Mouse (Mus musculus) adrenal gland, postnatal 4 days (tissue): ENCODE results near the gene Ap1b1. TPM values are rescaled to one million over a fixed set of nuclear protein-coding genes. Genes with fewer than 3 reads are reported as not detected.
A peak's percentile ranks its signal among the peaks of the same experiment; 100 is the strongest.

ENCODE experiments used
- DNase-seq, 2 experiments: peaks; one replicate each; pipeline ENCODE4 v3.0.0; 2021 to 2022; ENCODE audit warnings: low spot score in 2 of 2, mixed read lengths in 2 of 2
- long read RNA-seq, 2 experiments: library from polyadenylated mRNA; stranded (forward); transcript quantifications; one replicate each; pipeline ENCODE4 v2.0.0; 2021
- total RNA-seq, 2 experiments: library from RNA; stranded (reverse); gene quantifications; 2 replicates each; pipeline ENCODE4 v1.2.3; 2021

The Ap1b1 gene
- total RNA-seq = 10 to 100 TPM; 69.9 to 78.3 TPM
- long read RNA-seq, experiment 1, full-length matches to known transcripts = 16 of 33 reads
- long read RNA-seq, experiment 1, partial matches to known transcripts = 15 of 33 reads
- long read RNA-seq, experiment 1, other reads (novel, unspliced or antisense) = 2 of 33 reads
- long read RNA-seq, experiment 2, full-length matches to known transcripts = 19 of 74 reads
- long read RNA-seq, experiment 2, partial matches to known transcripts = 49 of 74 reads
- long read RNA-seq, experiment 2, other reads (novel, unspliced or antisense) = 6 of 74 reads

DNA sequence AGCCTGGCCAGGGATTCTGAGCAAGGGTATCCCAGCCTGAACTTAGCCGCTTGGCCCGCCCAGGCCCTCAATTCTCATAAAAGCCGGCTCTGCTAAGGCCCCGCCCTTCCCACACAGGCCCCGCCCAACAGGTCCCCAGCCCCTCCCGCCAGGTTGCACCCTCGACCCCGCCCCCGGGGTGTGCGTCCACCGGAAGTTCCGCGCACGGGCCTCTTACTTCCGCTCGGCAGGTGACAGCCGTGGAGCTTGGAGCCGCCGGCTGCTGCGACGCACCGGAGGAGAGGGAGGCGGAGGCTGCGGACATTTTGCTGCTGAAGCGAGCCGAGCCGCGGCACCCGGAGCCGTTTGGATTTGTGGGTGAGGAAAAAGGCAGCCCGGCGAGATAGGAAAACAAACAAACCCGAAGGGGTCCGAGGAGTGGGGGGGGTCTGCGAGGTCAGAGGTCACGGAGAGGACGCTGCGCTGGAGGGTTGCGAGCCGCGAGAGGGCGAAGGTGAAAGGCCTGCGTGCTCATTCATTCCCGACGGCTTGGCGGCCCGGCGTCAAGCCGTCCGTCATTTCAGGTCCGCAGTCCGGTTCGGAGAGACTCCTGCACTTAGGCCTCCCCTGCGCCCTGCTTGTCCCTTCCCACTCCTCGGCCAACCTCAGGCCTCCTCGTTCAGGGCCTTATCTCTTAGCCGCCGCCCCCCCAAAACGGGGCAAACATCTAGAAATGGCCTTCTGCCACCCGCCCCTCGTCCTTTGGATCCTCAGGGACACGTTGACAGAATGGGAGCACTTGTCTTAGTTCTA is at the start of gene Ap1b1:
Ap1b1 (plus strand) TSS at position 130 of the 792 bp plus-strand sequence.
- peak; percentile 84 to 90 for DNase-seq

DNA sequence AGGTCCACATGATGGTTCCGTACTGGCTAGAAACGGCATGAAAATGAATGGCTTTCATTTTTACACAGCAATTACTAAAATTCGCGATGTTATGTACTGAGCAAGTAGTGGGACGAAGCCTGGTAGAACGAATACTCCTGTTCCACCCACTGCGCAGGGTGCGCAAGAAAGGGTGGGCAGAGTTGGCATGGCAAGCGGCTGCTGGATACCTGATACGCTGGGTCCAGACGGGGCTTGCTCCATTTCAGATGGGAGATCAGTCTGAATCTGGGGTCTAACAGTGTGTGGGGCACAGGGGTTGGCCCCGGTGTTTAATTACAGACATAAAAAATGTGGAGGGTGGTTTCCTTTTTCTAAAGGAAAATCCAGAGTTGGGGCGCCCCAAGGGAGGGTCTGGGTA is 40.1 kb upstream of the Ap1b1 start:
- DNase-seq = no peak

DNA sequence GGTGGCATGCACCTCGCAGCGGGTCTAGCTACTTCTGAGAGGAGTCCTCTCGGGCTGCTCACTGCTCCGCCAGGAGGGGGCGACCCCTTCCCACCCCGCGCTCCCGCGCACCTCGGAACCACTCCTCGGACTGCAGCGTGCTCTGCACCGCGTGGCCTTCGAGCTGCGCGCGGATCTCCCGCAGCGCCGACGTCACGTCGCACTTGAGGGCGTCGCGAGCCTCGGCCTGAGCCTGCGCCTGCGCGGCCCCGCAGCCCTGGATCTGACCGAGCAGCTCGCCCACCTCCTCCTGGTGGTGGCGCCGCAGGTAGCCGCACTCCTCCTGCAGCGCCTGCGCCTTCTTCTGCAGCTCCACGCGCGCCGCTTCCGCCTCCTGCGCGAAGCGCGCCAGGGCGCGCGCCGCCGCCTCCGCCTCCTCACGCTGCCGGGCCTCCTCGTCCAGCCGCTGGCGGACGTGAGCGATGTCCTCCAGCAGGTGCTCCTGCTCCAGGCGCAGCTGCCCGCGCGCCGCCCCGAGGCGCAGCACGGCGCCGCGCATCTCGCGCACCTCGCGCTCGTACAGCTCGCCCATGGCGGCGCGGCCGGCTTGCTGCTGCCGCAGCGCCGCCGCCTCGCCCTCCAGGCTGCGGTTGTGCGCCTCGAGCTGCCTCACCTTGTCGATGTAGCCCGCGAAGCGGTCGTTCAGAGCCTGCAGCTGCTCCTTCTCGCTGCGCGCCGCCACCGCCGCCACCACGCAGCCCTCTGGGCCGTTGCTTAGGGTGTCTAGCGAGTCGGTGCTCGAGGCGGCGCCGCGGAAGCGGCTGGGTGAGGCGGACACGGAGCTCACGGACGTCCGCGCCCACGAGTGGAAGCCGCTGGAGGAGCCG is 39.4 kb upstream of the Ap1b1 start:
- no peak for DNase-seq

DNA sequence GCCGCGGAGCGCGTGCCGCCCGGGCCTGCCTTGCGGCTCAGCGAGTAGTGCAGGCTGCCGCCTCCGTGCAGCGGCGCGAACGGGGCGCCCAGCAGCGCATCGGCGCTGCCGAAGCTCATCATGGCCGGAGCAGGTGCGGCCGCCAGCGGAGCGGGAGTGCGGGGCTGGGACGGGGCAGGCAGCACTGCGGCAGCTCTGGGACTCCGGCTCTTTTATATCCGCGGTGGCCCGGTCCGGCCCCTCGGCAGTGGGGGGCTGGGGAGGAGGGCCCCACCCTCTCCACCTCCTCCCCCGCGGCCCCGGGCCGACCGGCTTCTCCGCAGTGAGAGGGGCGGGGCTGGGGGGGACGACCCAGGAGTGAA is 38.8 kb upstream of the Ap1b1 start, which contains the start of gene Nefh:
Nefh (minus strand) TSS at position 252 of the 362 bp plus-strand sequence.
- DNase-seq = no peak

DNA sequence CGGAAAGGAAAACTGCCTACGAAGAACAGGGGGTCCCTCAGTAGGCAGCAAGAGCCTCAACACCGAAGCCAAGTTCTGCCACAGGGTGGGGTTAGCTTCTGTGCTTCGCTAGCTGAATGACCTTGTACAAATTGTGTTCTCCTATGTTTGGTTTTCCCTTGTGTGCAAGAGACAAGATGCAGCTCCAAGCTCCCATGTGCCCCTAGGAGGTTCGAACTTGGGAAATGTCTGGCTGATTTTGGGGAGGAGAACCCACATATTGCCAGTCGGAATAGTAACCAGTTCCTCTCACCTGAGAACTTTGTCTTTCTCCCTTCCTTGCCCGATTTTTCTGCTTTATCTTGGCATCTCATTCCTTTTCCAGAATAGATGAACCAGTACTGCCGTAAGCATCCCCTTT is 37.8 kb upstream of the Ap1b1 start:
- DNase-seq = no peak

DNA sequence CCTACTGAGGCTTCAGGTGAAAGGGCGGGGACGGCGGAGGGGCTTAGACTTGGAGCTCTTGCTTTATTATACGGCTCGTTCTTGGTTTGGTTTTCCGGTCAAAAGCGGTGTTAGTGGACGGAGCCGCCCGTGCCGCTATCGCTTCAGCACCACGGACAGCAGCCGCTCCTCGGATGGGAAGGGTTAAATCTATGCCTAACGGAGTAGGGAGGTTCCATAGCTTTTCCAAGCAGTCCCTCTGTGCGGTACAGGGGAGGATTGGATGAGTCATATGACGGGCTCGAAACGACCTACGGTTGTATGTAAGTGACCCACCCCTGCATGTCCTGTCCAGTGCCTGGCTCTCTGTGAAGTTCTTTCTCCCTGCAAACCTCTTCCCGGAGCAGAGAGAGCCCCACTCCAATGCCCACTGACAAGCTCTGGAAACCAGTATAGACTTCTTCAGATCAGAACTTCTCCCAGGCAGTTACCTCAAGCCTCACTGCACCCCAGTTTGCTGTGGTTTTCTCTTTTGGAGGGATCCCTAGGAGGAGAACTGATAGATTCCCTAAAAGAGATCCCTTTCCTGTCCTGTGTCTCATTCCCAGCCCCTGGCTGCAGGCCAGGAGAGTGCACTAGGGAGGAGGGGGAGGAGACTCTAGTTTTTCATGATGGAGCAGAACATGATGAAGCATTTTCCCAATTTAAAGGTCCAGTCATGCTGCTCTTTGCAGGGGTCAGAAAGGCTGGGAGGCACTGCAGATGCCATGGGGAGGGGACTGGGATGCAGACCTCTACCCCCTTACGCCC is 37.2 kb upstream of the Ap1b1 start:
- DNase-seq = peak in 1 of 2 experiments; percentile 30

DNA sequence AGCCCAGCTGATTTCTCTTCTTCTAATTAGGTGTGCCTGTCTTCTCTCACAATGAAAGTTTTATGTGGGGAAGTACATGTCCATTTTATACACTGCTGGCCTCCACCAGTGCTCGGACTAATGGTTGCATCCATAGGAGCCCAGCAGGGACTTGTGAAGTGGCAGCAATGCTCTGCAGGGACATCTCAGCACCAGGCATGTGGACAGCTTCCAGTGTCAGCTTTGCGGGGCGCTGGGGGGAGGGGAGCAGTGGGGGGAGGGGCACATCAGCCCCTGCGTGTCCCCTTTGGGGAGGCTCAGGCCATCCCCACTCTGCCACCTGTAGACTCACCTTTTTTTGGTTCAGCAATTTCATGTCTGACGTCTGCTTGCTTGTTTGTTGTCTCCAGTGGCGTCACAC is 33.2 kb upstream of the Ap1b1 start:
- DNase-seq = no peak

DNA sequence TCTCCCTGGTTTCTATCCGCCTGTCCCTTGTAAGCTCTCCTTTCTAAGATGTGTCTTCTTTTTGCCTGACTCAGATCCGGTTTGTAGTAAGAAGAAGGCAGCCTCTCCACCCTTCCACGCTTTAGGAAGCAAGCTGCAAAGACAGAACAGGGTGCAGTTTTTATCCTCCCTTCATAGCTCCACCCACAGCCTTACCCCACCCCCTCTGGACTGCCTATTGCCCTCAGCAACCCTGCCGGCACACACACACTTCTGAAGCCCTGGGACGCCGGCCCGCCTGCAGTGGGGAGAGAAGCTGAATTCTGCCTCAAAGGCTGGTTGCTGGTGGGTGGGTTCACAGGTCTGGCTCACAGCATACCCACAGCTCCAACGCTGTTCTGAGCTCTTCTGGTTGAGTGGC is 32.7 kb upstream of the Ap1b1 start:
- no peak for DNase-seq

DNA sequence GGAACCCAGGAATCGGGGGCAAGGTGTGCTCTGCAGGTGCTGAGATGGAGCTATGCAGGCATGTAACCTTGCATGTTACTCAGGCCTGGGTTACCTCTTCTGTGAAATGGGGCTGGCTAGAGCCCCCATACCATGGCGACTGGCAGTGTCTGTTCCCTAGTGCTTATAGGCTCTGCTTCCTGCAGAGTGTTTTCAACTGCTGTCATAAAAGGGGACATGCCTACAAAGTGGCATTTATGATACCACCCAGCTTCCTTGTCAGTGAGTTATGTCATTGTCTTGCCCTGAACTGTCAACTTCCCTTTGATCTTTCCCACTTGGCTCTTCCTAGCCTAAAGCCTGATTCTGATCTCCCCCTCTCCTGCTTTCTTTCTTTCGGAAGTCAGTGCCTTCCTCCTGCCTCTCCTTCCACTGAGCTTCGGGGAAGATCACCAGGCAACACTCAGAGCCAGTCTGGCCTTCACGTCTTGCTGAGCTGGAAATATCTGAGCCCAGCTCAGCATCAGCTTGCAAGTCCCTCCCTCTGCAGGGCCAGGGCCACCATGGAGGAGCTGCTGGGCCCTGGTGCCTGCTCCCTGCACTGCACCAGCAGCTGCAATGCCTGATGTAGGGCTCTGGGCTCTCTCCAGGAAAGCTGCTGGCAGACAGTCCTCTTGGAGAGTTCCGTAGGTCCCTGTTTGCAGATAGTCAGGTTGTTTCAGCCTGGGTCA is 23.4 kb upstream of the Ap1b1 start:
- no peak for DNase-seq

DNA sequence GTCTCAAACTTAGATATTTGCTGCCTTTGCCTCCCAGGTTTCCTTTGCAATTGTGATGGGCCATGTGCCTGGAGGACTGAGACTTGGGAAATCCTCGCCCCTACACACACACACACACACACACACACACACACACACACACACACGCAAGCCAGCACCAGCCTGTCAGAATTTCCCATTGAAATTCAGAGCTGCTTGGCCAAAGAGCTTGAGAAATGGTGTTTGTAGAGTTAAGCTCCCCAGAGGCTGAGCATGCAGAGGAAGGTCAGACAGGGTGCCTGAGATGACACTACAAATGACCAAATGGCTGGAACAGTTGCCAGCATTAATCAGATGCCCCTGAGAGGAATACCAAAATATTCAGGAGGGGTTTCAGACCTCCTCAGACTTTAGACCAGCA is 20.3 kb upstream of the Ap1b1 start:
- DNase-seq = no peak

DNA sequence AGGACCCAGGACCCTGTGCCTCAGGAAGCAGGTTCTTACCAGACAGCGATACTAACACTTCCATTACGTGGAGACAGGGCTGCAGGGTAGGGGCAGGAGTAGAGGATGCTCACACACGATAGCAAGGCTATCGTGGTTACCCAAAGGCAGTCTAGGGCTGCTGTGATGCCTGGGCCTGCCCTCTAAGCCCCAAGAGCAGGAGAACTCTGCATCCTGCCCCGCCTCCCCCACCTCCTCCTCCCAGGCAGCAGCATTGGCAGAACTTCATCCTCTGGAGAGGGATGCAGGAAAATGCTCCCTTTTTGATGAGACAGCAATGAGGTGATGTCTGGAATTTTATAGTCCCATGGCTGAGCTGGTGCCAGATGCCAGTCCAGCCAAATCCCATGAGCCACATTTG is 19.7 kb upstream of the Ap1b1 start:
- DNase-seq = no peak

DNA sequence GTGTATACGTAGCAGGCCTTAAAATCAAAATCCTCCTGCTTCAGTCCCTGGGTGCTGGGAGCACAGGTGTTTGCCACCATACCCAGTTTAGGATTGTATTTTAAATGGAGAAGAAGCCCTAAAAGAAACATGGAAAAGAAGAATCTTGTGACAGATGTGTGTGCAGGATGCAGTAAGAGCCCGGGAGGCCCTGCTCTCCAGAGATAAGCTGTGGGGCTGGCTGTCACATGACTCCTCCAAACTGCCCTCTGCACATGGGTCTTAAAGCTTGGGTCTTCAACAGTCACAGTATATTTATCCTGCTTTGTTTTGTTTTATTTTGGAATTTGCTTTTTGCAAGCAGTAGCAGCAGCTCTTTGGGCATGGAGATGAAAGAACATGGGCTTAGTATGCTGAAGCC is 19.1 kb upstream of the Ap1b1 start:
- DNase-seq = no peak

DNA sequence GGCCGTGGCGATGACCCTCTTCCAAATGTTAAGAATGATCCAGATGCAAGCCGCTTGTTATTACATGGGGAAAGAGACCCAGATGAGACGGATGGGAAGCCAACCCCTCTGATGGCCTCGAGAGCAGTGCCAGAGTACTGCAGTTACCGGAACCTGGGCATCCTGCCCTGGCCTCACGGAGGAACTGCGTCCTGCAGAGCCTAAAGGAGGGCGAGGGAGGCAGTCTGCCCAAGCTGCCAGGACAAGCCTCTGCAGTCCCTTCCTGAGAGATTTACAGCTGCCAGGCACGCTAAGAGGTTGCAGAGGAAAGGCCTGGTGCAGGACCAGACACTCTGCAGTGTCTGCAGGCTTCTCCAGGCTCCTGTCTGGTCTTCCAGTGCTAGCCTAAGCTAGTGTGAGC is 18.2 kb upstream of the Ap1b1 start:
- DNase-seq = no peak

DNA sequence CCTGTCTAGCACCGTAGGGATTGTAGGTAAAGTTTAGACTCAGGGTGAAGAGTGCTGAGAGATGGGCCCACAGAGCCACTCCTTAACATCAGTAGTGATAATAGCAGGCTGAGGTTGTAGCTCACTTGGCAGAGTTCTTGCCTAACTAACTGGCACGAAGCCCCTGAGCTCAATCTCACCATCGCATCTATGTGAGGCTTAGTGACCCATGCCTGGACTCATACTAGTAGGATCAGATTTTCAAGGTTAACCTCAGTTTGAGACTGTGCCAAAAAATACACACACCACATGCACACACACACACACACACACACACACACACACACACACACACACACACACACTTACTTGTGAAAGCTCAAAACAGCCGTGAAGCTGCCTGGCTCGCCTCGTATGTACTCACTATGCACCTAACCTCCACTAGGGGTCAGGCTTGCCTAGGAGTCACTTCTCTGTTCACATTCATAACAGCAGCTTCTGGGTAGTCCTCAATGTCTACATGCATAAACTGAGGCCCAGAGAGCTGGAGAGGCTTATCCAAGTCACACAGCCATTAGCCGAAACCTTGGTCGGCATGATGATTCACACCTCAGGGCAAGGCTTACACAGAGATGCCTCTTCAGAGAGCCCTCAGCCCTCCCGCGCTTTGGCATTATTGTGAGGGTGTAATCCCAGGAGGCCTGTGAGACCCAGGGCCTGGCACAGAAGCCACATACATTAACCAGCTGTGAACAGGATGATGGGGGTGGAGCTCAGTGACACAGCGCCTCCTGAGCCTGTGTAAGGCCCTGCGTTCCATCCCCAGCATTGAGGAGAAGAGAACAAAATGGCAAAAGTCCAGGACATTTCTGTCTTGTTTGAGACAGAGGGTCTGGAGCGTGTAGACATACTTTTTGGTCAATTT is 13.4 kb upstream of the Ap1b1 start:
- DNase-seq = peak in 1 of 2 experiments; percentile 39

DNA sequence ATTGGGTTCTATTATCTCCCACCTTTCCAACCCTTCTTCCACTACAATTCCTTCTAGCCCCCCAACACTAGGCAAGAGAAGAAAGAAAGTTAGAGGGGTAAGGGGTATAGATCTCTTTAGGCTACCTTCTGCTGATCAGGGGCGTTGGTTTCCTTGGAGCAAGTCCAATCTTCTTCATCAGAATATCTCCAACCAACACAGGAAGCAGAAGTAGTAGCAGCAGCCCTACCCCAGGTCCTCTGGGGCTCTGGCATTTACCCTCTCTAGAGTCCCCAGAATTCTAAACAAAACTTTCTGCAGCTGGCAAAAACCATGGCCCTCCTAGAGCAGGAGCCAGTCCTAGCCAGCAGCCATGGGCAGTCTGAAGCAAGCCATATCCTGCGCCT is 12.8 kb upstream of the Ap1b1 start:
- no peak for DNase-seq

DNA sequence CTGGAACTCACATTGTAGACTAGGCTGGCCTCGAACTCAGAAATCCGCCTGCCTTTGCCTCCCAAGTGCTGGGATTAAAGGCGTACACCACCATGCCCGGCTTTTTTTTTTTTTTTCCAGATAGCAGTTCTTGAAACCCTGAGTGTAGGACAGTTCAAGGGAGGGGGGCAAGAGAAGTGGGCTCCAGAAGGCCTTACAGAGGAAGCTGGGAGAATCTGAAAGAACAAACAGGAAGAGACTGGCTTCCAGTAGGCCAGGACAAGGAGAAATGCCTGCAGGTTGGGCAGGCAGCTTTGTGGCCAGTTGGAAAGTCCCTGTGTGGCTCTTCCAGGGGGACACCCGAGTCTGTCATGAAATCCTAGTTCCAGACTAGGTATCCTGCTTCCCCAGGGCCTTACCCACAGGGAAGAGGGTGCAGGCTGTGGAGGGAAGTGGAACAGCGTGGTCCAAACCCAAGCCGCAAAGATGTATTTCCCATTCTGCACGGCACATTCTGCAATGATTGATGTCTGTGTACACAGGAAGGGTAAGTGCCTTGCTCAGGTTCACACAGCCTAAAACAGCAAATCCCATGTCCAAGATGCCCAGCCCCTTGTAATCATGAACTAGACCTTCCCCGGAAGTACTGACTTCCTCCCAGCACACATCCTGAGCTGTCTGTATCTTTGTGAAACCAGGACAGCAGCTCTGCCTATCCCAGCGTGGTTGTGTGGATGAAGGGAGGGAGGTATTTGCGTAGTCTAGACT is 12.1 kb upstream of the Ap1b1 start:
- DNase-seq = no peak

DNA sequence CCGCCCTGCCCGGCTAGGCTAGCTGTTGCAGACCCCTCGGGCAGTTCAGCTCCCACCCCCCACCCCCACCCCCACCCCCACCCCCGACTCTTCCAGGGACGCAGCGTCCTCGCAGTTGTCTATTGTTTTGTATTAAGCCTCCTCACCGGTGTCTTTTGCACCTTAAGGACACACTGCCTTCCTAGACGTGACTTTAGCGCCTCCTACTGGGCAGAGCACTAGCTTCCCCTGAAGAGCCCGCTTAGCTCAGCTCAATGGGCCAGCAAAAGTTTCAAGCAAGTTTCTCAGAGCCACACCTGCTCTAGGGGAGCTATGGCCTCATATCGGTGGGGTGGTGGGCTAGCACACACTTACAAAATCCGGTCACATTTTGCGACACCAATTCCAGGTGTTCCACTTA is 11.0 kb upstream of the Ap1b1 start:
- peak; percentile 46 to 56 for DNase-seq

DNA sequence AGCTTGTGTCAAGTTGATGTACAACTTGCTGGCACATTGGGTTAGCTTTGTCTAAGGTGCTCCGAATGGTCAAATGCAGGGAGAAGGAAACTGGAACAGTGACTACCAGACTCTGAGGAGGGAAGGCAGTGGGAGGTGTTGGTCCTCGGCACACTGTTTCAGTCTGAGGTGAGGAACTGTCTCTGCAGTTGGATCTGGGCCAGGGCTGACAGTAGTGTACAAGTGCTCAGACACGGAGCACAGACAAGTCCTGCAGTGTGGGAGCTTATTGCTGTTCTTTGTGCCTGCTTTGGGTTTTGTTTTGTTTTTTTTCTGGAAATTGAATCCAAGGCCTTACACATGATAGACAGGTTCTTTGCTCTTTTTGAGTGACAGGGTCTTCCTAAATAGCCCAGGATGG is 3.6 kb upstream of the Ap1b1 start:
- no peak for DNase-seq

DNA sequence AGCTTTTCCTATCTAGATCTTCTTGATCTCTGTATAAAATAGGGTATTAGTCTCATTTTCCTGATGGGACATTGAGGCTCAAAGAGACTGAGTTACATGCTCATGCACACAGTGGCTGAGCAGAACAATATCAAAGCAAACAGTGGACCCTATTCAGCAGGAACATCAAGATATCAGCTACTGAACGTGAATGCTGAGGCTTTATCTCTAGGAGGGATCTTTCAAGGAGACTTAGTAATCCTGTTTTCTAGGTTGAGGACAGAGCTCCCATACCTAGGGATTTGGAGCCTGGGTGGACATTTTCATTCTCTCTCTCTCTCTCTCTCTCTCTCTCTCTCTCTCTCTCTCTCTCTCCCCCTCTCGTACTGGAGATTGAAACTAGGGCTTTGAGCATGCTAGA is 3.1 kb upstream of the Ap1b1 start:
- no peak for DNase-seq
